Mouse (Mus musculus): ENCODE measurements around the gene Cacna1d.

Gene Cacna1d

DNA sequence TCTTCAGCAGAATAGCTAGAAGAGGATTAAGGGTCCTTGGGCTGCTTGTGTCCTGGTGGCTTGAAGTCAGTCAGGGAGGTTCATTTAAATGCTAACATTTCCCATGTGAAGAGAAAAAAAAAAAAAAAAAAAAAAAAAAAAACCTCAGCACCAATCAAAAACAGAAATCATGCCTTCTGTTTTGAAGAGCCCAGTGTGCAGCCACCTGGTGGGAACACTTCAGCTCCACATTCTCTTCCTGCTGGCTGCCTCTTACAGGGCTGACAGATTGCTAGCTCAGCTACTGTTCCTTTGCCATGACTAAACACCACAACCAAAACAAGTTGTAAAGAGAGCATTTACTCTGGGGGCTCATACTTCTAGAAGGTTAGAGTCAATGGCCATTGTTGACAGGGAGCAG is 283.1 kb downstream of the Cacna1d start:
- in situ Hi-C loops (cut with MboI): no loop called here

DNA sequence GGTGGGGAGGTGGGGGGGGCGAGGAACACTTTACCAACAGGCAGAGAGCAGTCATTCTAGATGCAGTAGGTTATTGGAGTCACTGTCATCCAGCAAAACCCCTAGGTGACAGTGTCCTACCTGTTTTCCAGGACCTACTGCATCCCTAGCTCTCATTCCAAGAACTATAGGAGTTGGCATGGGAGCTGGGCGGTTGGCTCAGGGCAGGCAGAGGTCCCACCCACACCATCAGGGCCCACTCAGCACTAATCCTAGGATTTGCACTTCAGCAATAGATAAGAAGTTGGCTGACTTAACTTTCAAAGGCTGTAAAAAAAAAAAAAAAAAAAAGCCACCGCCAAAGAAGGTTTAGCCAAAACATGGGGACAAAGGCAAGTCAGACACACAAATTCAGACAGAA is 285.4 kb downstream of the Cacna1d start:
- in situ Hi-C loops (cut with MboI): no loop called here

DNA sequence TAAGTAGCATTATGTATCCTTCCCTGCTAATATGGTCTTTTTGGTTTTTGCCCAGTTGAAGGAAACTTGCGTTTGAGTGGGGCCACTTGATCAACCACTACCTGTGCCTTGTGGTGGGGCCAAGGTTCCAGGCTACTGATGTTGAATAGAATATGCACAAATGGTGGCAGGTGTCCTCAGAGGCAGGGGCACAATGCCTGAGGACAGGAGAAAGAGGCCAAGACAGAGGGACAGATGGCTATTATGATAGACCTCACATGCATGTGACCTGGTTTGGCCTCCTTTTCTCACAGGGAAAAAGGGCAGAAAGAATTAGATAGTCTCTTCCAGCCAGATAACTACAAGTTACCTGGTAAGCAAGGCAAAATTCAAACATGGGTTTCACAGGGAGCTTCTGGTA is 286.7 kb downstream of the Cacna1d start:
- in situ Hi-C loops (cut with MboI): no loop called here

DNA sequence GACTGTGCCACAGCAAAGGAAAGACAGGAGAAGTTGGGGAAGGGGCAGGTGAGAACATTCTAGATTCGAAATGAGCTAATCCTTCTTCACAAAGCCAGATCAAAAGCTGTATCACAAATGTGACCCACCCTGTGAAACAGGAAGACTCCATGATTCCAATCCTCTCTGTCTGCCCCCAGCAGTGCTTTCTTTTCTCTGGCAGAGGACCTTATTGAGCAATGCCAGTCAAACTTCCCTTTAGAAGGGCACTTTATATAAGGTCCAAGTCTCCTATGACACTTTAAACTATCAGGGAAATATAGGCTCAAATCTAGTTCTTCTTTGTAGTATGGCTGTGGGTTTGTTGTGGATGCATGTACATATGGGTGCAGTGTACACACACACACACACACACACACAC is 290.9 kb downstream of the Cacna1d start:
- in situ Hi-C loops (cut with MboI): no loop called here

DNA sequence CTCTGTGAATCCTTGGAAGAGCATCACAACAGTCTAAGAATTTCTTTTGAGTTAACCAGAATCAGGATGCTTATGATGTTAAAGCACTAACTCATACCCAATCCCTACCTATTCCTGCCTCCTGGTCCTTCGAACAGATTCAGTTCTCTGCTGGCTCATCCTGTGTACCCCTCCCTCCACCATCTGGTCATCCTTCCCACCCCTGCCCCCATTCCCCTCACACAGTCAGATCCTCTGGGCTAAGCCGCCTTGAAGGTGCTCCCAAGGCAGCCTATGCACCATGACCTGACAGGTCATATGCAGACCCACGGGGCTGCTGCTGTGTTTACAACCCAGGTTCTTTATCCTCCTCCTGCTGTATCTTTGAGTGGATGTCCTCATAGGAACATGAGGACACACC is 292.4 kb downstream of the Cacna1d start:
- in situ Hi-C loops (cut with MboI): no loop called here

DNA sequence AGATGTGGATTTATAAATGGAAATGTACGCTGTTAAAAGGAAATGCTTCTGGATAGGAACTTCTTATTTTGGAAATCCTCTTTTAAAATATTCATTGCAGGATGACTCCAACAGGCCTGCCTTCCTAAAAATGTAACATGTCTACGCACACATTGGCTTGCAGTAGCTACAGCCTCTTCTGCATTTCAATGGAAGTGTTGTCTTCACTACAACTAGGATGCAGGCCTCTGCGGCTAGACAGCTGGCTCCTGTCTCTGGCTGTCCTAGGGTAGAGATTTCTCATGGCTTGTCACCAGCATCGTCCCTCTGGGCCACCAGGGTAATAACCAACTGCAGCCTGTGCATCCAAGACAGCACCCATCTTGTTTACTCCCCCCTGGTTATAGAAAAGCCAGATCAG is 293.1 kb downstream of the Cacna1d start:
- in situ Hi-C loops (cut with MboI): no loop called here

DNA sequence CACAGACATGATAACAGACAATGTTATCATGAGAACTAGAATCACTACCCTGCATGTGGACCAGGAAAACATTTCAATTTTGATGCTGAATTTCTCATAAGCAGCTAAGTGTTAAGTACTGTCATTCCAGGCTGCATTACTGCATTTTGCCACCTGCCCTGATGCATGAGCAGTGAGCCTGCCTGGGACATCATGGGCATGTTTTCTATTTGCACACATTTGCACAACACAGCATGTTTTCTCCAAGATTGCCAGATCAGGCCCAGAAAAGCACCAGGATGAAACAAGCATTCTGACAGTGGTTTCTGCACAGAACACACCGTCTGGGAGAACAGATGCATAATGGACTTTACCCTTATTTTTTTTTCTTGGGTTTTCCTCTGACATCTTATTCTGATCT is 294.3 kb downstream of the Cacna1d start:
- in situ Hi-C loops (cut with MboI): no loop called here

DNA sequence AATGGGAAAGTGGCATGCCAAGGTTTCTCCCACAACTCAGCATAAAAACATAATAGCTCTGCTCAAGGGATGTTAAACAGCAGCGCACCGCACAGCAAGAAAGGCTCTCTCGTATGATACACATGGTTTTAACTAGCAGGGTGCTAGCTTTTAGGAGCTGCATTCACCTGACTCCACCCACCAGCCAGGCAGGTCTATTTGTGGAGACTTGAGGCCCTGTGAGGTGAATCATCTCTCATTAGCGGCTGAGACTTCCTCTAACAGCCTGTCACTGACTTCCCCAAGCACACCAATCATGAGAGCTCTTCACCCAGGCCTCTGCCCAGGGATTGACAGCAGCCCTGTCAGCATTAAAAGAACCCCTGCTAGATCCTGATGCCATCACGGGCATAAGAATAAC is 295.0 kb downstream of the Cacna1d start:
- in situ Hi-C loops (cut with MboI): no loop called here

DNA sequence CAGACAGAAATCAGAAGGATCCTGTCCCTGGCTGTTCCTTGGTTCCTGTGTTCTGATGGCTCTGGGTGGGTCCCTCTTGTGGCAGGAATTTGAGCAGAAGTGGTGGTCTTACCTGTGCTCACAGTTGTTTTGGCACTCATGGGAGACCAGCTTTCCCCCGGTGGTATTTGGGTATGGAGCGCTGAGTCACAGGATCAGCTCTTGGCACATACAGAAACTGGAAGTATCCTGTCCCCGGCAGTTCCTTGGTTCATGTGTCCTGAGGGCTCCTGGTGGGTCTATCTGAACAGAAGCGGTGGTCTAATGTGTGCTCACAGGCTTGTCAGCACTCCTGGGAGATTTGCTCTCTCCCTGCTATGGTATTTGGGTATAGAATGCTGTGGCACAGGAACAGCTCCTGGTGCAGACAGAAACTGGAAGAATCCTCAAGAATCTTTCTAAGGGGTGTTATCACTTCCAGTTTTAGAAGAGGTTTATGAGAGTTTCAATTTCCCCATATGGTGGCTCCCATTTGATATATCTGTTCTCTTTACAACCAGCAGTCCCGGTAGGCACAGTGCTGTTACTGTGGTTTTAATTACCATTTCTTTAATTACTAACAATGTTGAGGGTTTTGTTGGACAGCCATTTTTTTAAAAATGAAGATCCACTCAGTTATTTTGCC is 300.8 kb downstream of the Cacna1d start:
- in situ Hi-C loops (cut with MboI): no loop called here

DNA sequence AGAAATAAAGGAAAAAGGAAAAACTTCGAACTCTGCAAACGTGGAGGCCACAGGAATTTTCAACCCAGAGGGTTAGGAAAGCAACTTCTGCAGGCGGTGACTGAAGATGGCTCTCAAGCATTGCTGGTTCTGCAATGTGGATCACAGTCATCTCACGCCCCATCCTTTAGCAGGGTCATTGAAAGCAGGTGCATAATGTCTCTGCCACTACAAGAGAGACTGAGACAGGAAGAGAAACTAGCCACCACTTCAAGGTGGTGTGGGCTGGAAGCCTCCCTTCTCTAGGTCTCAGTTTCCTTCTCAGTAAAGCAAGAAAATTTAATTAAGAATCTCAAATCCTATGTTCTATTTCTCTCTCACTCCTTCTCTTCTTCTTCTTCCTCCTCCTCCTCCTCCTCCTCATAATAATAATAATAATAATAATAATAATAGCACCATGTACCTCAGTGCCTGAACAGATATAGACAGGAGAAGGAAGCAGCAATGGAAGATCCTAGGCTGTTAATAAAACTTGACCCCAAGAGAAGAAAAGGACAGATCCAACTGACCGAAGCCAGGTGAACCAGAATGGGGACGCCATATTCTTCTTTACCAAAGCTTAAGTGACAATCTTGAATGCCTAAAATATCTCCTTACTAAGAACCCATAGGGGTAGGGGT is 305.5 kb downstream of the Cacna1d start:
- in situ Hi-C loops (cut with MboI): no loop called here

DNA sequence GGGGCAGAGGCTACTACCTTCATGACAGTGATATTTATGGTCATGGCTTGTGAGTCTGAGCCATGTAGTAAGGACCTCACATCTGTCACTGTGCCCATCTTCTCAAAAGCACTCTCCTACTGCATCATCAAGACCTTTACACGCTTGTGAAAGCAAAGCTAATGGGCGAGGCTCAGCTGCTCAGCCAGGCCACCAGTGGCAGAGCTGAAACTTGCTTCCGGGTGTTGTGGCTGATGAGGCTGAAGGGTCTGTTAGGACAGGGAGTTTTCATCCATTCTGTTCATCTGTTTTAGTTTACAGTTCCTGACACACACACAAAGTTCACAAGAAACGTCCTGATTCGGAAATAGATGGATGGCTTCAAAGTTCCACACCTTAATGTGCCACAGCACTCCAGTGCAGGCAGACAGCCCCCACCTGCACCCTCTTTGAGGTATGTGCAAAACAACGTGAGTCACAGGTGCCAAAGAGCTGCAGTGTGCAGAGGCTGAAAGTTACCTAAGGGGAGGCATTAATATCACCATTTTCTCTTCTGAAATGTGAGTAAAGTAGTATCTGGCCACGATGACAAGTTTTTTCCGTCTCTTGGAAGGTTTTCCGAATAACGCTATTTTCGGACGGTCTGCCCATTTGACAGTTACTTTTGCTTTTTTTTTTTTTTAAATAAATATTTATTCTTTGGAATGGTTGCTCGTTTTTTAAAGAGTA is 306.7 kb downstream of the Cacna1d start:
- in situ Hi-C loops (cut with MboI): no loop called here

DNA sequence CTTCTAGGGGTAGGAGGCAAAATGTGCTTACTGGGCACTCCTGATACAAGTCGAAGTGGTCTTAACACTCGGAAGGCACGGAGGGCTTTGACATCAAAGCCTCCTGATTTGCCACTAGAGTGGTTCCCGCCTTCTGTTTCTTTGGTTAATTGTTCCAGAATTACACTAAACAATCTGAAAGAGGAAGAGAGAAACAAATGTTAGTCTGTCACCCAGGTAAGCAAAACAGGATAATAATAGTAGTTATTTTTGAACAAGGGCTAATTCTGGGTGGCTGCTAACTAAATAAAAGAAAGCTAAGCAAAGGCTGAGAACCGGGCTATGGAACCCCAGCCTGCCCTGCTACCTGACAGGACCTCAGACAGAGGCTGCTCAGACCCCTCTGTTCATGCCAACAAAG is 307.2 kb downstream of the Cacna1d start:
- in situ Hi-C loops (cut with MboI): no loop called here

DNA sequence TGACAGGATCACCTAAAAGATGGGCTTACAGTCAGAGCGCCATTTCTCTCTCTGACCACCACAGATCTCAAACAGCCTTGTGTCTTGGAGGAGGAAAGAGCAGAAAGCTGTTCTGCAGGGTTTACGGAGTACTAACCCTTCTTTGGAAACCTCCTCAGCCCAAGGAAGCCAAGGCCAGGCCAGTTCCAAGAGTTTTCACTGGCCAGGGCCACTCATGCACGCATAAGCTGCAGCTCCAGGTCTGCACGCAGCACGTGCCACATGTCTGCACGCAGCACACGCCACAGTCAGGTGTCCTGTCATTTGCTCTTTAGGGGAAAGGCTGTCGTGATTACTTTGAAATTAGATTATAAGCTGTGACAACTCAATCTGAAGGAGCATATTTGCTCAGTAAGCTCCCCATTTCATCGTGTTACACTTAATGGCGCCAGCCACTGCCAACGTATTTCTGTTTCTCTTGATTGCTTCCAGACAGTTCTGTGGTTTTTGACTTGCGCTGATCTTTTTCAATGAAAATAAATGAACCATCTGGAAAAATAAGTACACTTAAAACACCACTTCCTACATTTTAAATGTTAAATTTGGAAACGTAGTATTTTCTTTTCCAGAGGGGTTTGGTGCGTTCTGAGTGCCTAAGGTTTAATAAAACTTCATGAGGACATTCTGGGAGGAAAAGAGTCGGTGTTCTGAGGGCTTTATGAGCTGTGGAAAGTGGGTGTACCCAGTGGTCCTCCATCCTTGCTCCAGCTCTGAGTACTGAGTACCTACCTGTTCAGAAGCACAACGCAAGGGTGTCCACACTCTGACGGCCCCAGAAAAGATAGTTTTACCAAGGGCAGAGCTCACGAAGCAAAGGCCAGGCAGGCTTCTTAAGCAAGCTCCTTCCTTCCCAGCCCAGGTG is 308.4 kb downstream of the Cacna1d start:
- in situ Hi-C loops (cut with MboI): no loop called here

DNA sequence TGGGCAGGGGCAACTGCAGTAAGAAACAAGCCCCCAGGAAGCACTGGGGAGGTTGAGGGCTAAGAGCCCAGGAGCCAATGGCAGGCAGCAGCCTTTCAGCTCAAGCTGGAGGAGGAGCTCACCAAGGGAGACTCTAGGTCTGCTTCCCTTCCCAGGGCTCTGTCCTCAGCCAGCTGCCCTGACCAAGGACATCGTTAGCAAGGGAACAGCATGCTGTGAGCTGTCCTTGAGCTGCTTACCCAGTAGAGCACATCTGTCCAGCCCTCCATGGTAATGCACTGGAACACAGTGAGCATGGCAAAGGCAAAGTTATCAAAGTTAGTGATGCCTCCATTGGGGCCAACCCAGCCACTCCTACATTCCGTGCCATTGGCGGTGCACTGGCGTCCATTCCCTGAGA is 312.9 kb downstream of the Cacna1d start:
- in situ Hi-C loops (cut with MboI): no loop called here

DNA sequence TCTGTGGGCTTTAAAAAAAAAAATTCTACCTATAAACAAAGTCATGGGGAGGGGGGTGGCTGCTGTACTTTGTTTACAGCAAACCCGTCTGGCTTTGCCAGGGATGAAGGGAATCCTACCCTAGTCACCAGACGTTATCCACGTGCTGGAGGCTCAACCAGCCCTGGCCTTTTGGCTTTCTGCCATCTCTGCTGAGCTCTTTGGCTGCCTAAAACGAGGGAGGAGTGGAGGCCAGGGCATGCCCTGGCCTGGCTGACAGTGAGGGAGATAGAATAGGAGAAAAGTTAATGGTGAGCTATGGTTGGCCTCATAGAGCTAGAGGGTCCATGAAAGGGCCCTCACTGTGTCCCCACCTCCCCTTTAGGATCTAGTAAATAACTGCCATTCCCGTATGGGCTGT is 313.4 kb downstream of the Cacna1d start:
- in situ Hi-C loops (cut with MboI): no loop called here

DNA sequence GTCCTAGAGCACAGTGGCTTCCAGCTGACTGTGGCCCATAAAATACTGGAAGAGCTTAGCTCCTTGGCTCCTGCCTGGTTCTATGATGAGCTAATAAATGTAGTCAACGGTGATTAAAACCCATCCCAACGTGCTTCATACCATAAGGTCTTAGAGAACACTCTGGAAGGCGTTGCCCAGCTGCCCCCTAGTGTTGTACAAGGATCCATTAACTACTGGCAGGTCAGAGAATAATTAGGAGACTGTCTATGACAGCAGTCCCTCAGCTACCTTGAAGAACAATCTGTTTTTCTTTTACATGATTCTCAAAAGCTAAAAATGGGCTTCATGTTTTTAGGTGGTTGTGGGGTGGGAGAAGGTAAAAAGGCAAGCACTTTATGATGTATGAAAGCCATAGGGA is 315.9 kb downstream of the Cacna1d start:
- in situ Hi-C loops (cut with MboI): no loop called here

DNA sequence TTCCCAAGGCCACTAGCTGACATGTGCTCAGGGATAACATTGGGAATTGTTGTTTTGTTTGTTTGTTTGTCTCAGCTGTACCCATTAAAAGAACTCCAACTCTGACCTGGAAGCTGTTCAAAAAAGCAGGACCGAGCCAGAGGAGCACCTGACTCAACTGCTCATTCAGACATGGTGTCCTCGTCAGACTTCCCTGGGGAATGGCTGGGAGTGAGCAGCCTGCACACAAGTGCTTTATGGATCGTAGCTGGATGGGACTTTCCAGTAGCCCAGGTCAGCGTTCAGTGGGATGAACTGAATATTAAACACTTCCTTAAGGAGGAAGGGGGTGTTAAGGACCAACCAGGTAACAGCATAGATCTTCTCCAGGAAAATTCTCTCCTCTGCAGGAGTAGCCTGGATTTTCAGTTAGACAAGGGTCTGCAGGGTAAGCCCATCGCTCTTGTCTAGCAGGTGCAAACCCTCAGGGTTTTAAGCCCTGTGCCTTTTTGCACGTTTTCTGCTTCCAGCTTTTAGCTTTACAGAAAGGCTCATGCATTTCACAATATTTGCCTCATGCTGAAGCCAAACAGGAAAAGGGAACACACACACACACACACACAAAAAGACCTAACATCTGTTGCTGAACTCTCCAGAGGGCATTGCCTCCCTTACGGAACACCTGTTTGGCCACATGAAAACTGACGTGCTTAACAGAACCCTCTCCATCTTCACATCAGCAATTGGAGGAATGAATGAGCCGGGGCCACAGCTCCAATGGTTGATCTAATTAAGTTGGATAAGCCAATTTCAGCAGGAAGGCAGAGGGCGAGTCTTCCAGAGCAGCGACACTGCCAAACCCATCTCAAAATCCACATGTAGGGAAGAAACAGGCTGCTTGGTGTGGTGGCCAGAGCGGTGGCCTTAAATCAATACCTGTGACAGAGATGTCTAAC is 318.2 kb downstream of the Cacna1d start:
- in situ Hi-C loops (cut with MboI): no loop called here

DNA sequence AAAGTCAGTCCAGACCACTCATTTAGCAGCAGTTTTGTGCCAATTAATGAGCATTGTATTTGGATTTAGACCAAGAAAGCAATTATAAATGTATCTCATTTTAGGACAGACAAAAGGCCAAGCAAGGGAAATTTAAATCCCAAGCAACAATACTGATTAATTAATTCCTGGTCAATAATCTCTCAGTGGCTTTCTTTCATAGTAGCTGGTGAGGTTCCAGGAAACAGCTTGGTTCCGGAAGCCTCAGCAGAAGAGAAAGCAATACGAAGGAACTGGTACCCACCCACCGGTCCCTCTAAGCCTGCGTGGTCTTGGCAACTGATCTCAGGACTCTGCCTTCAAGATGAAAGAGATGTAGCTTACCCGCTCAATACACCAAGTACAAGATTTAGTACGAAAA is 319.7 kb downstream of the Cacna1d start:
- in situ Hi-C loops (cut with MboI): no loop called here

DNA sequence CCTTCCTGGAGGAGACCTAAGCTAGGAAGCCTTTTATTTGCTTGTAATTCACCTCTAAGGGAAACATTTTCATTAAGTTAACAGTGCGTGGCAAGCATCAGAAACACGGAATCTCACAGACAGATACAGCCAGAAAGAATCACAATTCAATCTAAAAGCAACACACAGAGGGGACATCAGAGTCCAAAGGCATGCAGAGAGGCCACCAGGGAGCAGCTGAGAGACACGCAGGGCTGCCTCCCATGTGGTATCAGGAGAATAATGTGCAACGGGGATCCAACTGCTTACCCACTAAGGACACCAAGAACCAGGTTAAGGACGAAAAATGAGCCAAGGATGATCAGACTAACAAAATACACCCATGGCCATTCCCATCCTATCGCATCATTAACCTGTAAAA is 320.2 kb downstream of the Cacna1d start:
- in situ Hi-C loops (cut with MboI): no loop called here

DNA sequence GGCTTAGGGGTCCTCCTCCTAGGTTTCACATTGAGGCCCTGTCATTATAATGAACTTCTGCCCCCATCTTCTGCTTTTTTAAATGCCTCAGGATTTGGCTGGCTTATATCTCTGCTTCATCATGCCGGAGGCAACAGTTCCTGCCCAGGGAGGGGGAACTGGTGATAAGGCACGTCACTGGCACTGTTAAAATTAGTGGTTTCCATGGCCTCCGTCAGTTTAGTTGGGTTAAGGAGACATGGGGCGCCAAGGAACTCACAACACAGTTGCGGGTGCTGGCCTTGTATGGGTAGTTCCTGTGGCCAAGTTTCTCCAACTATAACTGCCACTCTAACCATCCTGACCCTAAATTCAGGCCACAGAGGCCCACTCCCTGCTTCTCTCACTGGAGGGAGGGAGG is 321.8 kb downstream of the Cacna1d start:
- in situ Hi-C loops (cut with MboI): no loop called here

DNA sequence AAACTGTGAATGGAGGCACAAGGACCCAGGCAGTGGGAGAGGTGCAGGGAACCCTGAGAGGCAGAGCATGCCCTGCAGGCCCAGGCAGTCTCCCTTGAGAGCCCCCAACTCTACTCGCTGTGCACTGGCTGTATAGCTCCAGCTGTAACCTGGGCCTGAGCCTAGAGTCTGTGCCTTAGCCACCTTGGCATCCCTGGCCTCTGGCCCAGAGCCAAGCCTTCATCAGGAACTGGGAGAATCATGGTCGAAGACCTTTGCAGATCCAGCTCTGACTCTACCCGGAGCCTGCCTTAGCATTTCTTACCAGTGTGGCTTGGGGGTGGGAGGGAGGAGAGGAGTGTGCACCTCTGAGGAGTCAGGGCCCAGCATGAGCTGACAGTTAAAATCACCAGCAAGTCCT is 322.4 kb downstream of the Cacna1d start:
- in situ Hi-C loops (cut with MboI): no loop called here

Data from mature B cell (primary cell).